Mouse (Mus musculus): ENCODE measurements around the gene Olfr965.

GRCm38 (mm10) chr9:39666905-39667304 is 44.2 kb upstream of the Olfr965 start, which contains the start of gene Olfr963:
- no peak for TF ChIP-seq CTCF (IDR thresholded peaks at IDR 0.05; ENCODE audit: low read depth)
- TF ChIP-seq EP300 (IDR thresholded peaks at IDR 0.05; ENCODE audit: low read depth), result no peak

Measured in liver, postnatal 0 days (tissue).